Mouse (Mus musculus) hindbrain, embryonic 13.5 days (tissue): ENCODE results near the gene Mageb3. TPM values are rescaled to one million over a fixed set of nuclear protein-coding genes. Genes with fewer than 3 reads are reported as not detected.

Source experiments
- polyA plus RNA-seq: library from polyadenylated mRNA; unstranded; fragments of >200 nt; fragmentation: Nextera tagmentation; extraction: Ambion mirVana; gene quantifications from 2 replicates; pipeline ENCODE4 v1.2.1, GENCODE M21; 2015

Gene Mageb3
- polyA plus RNA-seq, 1 experiment from 2014 or later: 0.47 TPM

Other genes starting within 250 kb of the Mageb3 start
- 28.8 and 33.0 TPM in 2 replicates for gene Frmd5, start 149.0 kb downstream of the Mageb3 start, polyA plus RNA-seq
- 33.6 and 34.6 TPM in 2 replicates for gene Casc4, start 89.1 kb downstream of the Mageb3 start, polyA plus RNA-seq
- gene Ctdspl2, start 91 bp downstream of the Mageb3 start, polyA plus RNA-seq: 40.5 and 42.8 TPM in 2 replicates
- 10.9 and 11.5 TPM in 2 replicates for gene Eif3j1, start 72.5 kb upstream of the Mageb3 start, polyA plus RNA-seq
- gene Spg11, start 162.3 kb upstream of the Mageb3 start, polyA plus RNA-seq: 8.3 and 8.9 TPM in 2 replicates
- gene B2m, start 191.6 kb upstream of the Mageb3 start, polyA plus RNA-seq: 112 and 119 TPM in 2 replicates
- gene Trim69, start 204.6 kb upstream of the Mageb3 start, polyA plus RNA-seq: not detected in 2 replicates
- not detected in 2 replicates for gene Patl2, start 230.1 kb upstream of the Mageb3 start, polyA plus RNA-seq
- gene Terb2, start 230.2 kb upstream of the Mageb3 start, polyA plus RNA-seq: not detected in 2 replicates